Comparison of ENCODE assay signal across 8 mouse cellular contexts in the genomic region with DNA sequence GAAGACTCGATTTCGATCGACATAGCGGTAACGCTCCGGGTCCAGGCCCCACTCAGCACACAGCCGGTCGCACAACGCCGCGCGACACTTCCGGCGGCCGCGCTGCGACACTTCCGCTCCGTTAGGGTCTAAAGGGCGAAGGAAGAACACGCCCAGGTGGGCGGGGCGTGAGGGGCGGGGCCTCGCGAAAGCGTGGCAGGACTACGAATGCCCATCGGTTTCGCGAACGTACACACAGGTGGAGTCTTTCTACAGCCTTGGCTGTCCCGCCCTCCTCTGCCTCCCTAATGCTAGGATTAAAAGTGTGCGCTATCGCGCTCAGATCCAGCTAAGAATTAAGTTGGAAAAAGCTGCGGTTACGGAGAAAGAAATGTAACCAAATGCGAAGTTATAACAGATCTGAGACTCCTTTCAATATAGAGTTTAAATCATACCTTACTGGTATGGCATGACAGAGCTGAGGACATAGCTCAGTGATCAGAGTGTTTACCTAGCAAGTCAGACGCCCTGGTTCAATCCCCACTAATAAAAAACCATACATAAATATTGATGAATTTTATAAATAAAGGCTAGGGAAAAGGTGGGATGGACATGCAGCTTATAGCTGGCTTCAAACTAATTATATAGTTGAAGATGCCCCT. TPM values are rescaled to one million over a fixed set of nuclear protein-coding genes. Genes with fewer than 3 reads are reported as not detected.
DNase-seq lines count a peak whose midpoint lies in the region; ATAC-seq and TF ChIP-seq lines count a peak whose summit lies in the region.

Gene Smu1 (minus strand): TSS at position 144 of the 641 bp plus-strand sequence.

- peak; percentile 63; the same call in 1 of the 2 replicates for TF ChIP-seq POLR2A in limb, embryonic 14.5 days (IDR thresholded peaks at IDR 0.05; ENCODE audit: borderline replicate concordance, extremely low read depth, insufficient read depth, insufficient read length)

- peak within 1 kb of the TSS; percentile 97 for H3K9ac ChIP-seq in embryonic facial prominence, embryonic 14.5 days (ENCODE audit: low read depth, low read length)
- peak within 1 kb of the TSS; percentile 84 for H3K9ac ChIP-seq in limb, embryonic 14.5 days (ENCODE audit: low read depth, low read length, severe bottlenecking)
- peak within 1 kb of the TSS; percentile 66 for H3K9ac ChIP-seq in midbrain, postnatal 0 days (replicated peaks; ENCODE audit: low read length, poor library complexity, severe bottlenecking)

- H3K4me3 ChIP-seq in embryonic facial prominence, embryonic 14.5 days (ENCODE audit: low read depth, low read length), result peak within 1 kb of the TSS; percentile 97
- peak within 1 kb of the TSS; percentile 98 for H3K4me3 ChIP-seq in limb, embryonic 14.5 days (replicated peaks; ENCODE audit: low read length)
- H3K4me3 ChIP-seq in midbrain, postnatal 0 days (ENCODE audit: low read depth, low read length), result peak within 1 kb of the TSS; percentile 68

- under 1% methylated on average over 32 of the region's 40 CpGs for WGBS in embryonic facial prominence, embryonic 14.5 days
- WGBS in limb, embryonic 14.5 days, result under 1% methylated on average over 40 of the region's 40 CpGs
- under 1% methylated on average over 37 of the region's 40 CpGs for WGBS in midbrain, postnatal 0 days

- H3K27ac ChIP-seq in embryonic facial prominence, embryonic 14.5 days (replicated peaks; ENCODE audit: low read depth, low read length), result no peak within 1 kb of the TSS; the same call in 1 of the 2 replicates
- peak within 1 kb of the TSS; percentile 63; the same call in 1 of the 2 replicates for H3K27ac ChIP-seq in limb, embryonic 14.5 days (replicated peaks; ENCODE audit: low read depth, low read length)
- peak within 1 kb of the TSS; percentile 44 for H3K27ac ChIP-seq in midbrain, postnatal 0 days (ENCODE audit: low read depth, low read length)

- H3K9me3 ChIP-seq in embryonic facial prominence, embryonic 14.5 days (ENCODE audit: control insufficient read depth, low read length), result no peaks in the 10 kb centered on the region
- H3K9me3 ChIP-seq in limb, embryonic 14.5 days (ENCODE audit: control insufficient read depth, low read length), result no peaks in the 10 kb centered on the region
- no peaks in the 10 kb centered on the region for H3K9me3 ChIP-seq in midbrain, postnatal 0 days (ENCODE audit: low read length)

- 0 out of 2 replicates have a peak, but pooled peaks cover 3% of the 10 kb centered on the region for H3K4me1 ChIP-seq in embryonic facial prominence, embryonic 14.5 days (ENCODE audit: control insufficient read depth, insufficient read depth, low read length)
- no peaks in the 10 kb centered on the region for H3K4me1 ChIP-seq in limb, embryonic 14.5 days (ENCODE audit: control insufficient read depth, insufficient read depth, low read length)
- H3K4me1 ChIP-seq in midbrain, postnatal 0 days (ENCODE audit: insufficient read depth, low read length), result no peaks in the 10 kb centered on the region

- ATAC-seq in embryonic facial prominence, embryonic 14.5 days (ENCODE audit: low read depth), result peak; percentile 98
- peak; percentile 98 for ATAC-seq in limb, embryonic 14.5 days (ENCODE audit: low FRiP score, low read depth)
- peak; percentile 98 for ATAC-seq in midbrain, postnatal 0 days (ENCODE audit: low FRiP score)

- H3K4me2 ChIP-seq in embryonic facial prominence, embryonic 14.5 days (ENCODE audit: low read depth, low read length), result peak within 1 kb of the TSS; percentile 77
- H3K4me2 ChIP-seq in limb, embryonic 14.5 days (replicated peaks; ENCODE audit: low read depth, low read length, severe bottlenecking), result peak within 1 kb of the TSS; percentile 70
- peak within 1 kb of the TSS; percentile 57 for H3K4me2 ChIP-seq in midbrain, postnatal 0 days (ENCODE audit: low read depth, low read length, poor library complexity, severe bottlenecking)

- H3K36me3 ChIP-seq in embryonic facial prominence, embryonic 14.5 days (ENCODE audit: control insufficient read depth, insufficient read depth, low read length), result peaks cover 33% of the 10 kb centered on the region
- H3K36me3 ChIP-seq in limb, embryonic 14.5 days (ENCODE audit: control insufficient read depth, insufficient read depth, low read length), result peaks cover 26% of the 10 kb centered on the region
- H3K36me3 ChIP-seq in midbrain, postnatal 0 days (ENCODE audit: insufficient read depth, low read length), result peaks cover 18% of the 10 kb centered on the region

- no peak for TF ChIP-seq CTCF in midbrain, postnatal 0 days (IDR thresholded peaks at IDR 0.05)

- peak; percentile 94 for DNase-seq in 3T3-L1 (ENCODE audit: low read depth, low spot score)
- peak; percentile 90 to 92 for DNase-seq in adrenal gland, postnatal 4 days (ENCODE audit: low spot score in 2 of 2)
- peak; percentile 97 for DNase-seq in embryonic facial prominence, embryonic 14.5 days (ENCODE audit: low spot score)
- DNase-seq in heart, adult 8-10 months (ENCODE audit: low spot score), result peak; percentile 93
- peak; percentile 98 for DNase-seq in kidney, adult 9 months
- DNase-seq in limb, embryonic 14.5 days (ENCODE audit: low spot score), result peak; percentile 96
- DNase-seq in midbrain, postnatal 0 days (ENCODE audit: low spot score), result peak; percentile 97
- peak; percentile 93 to 96 for DNase-seq in spleen, postnatal 14 days (ENCODE audit: low spot score in 2 of 2)

- H3K27me3 ChIP-seq in embryonic facial prominence, embryonic 14.5 days (replicated peaks; ENCODE audit: control insufficient read depth, insufficient read depth, low read length), result no peaks in the 10 kb centered on the region; the same call in 1 of the 2 replicates
- no peaks in the 10 kb centered on the region for H3K27me3 ChIP-seq in limb, embryonic 14.5 days (ENCODE audit: control insufficient read depth, insufficient read depth, low read length)
- peaks cover 9% of the 10 kb centered on the region; the same call in 1 of the 2 replicates for H3K27me3 ChIP-seq in midbrain, postnatal 0 days (ENCODE audit: insufficient read depth, low read length)

RNA-seq across cellular contexts. Expression of gene Smu1, which starts in this region (rescaled TPM):
- total RNA-seq in adrenal gland, postnatal 4 days (2021), result 10 to 100 TPM; 75.6 to 78.8 TPM
- polyA plus RNA-seq in embryonic facial prominence, embryonic 14.5 days (2014; fragmentation: Nextera tagmentation; extraction: Ambion mirVana), result 126 and 136 TPM in 2 replicates
- 10 to 100 TPM; 29.4 to 31.0 (median 30.4) TPM for total RNA-seq in heart, adult 8-10 months (2022)
- polyA plus RNA-seq in limb, embryonic 14.5 days (2012; rRNA removed), result 67.4 and 73.4 TPM in 2 replicates
- polyA plus RNA-seq in limb, embryonic 14.5 days (2014; fragmentation: Nextera tagmentation; extraction: Ambion mirVana), result 140 and 143 TPM in 2 replicates
- 61.3 and 69.1 TPM in 2 replicates for total RNA-seq in midbrain, postnatal 0 days (2014; rRNA removed)
- polyA plus RNA-seq in midbrain, postnatal 0 days (2015; fragmentation: Nextera tagmentation; extraction: Ambion mirVana), result 94.4 and 97.6 TPM in 2 replicates
